ENCODE assay signal across 14 mouse cellular contexts in genomic region chr4:154952461-154953241, GRCm38 (mm10). TPM values are rescaled to one million over a fixed set of nuclear protein-coding genes. Genes with fewer than 3 reads are reported as not detected.
DNase-seq lines count a peak whose midpoint lies in the region; ATAC-seq lines count a peak whose summit lies in the region.
"Had no signal": no experiment of that assay in that cellular context is flagged by ENCODE, and none has a peak within 500 bp of the region (broad histone marks: within the 10 kb centered on the region; RNA-seq: fewer than 3 reads in every experiment).

No protein-coding gene starts in this region.

- no peak overlapping the region for H3K27ac ChIP-seq in kidney, embryonic 15.5 days
- H3K27ac ChIP-seq in forebrain, embryonic 13.5 days: peak overlapping the region; percentile 62
- no peak overlapping the region for H3K27ac ChIP-seq in limb, embryonic 13.5 days
- no peak overlapping the region for H3K27ac ChIP-seq in liver, embryonic 11.5 days (ENCODE audit: low read depth, low read length)
- H3K27ac ChIP-seq: heart, embryonic 15.5 days; liver, embryonic 13.5 days had no signal

- no peak for ATAC-seq in kidney, embryonic 15.5 days (replicated peaks; ENCODE audit: low FRiP score)
- peak; percentile 46 for ATAC-seq in forebrain, embryonic 13.5 days
- ATAC-seq in limb, embryonic 13.5 days (ENCODE audit: low FRiP score, low read depth): no peak
- ATAC-seq in liver, embryonic 11.5 days (replicated peaks; ENCODE audit: low FRiP score): no peak
- ATAC-seq: activated CD4-positive, CD25-positive, alpha-beta regulatory T cell, adult 4 months had no signal

- H3K4me2 ChIP-seq in kidney, embryonic 15.5 days: peak overlapping the region; percentile 37
- peak overlapping the region; percentile 38 for H3K4me2 ChIP-seq in forebrain, embryonic 13.5 days
- 0 out of 2 replicates have a peak overlapping the region, but pooled peaks have one; percentile 9 for H3K4me2 ChIP-seq in limb, embryonic 13.5 days (replicated peaks)
- H3K4me2 ChIP-seq in liver, embryonic 11.5 days: no peak overlapping the region
- H3K4me2 ChIP-seq: heart, embryonic 15.5 days; liver, embryonic 13.5 days had no signal

- peak overlapping the region; percentile 8; the same call in 1 of the 2 replicates for H3K4me3 ChIP-seq in kidney, embryonic 15.5 days (replicated peaks)
- no peak overlapping the region for H3K4me3 ChIP-seq in forebrain, embryonic 13.5 days
- H3K4me3 ChIP-seq in limb, embryonic 13.5 days: no peak overlapping the region
- no peak overlapping the region for H3K4me3 ChIP-seq in liver, embryonic 11.5 days (ENCODE audit: low read depth, low read length)
- H3K4me3 ChIP-seq: heart, embryonic 15.5 days; liver, embryonic 13.5 days had no signal

- H3K9me3 ChIP-seq in kidney, embryonic 15.5 days (replicated peaks): no peaks in the 10 kb centered on the region
- no peaks in the 10 kb centered on the region for H3K9me3 ChIP-seq in forebrain, embryonic 13.5 days (replicated peaks)
- H3K9me3 ChIP-seq in limb, embryonic 13.5 days: no peaks in the 10 kb centered on the region
- H3K9me3 ChIP-seq in liver, embryonic 11.5 days (ENCODE audit: control insufficient read depth, low read length): no peaks in the 10 kb centered on the region
- H3K9me3 ChIP-seq: heart, embryonic 15.5 days; liver, embryonic 13.5 days had no signal

- peaks cover 22% of the 10 kb centered on the region for H3K4me1 ChIP-seq in kidney, embryonic 15.5 days
- H3K4me1 ChIP-seq in forebrain, embryonic 13.5 days: peaks cover 66% of the 10 kb centered on the region
- peaks cover 17% of the 10 kb centered on the region for H3K4me1 ChIP-seq in limb, embryonic 13.5 days
- H3K4me1 ChIP-seq in liver, embryonic 11.5 days (replicated peaks; ENCODE audit: control insufficient read depth, insufficient read depth, low read length): no peaks in the 10 kb centered on the region; the same call in 1 of the 2 replicates
- H3K4me1 ChIP-seq: liver, embryonic 13.5 days had no signal

- H3K9ac ChIP-seq in kidney, embryonic 15.5 days: no peak overlapping the region
- H3K9ac ChIP-seq in forebrain, embryonic 13.5 days: no peak overlapping the region
- H3K9ac ChIP-seq in limb, embryonic 13.5 days: peak overlapping the region; percentile 31; the same call in 1 of the 2 replicates
- H3K9ac ChIP-seq in liver, embryonic 11.5 days (ENCODE audit: low read depth, low read length): no peak overlapping the region
- H3K9ac ChIP-seq: heart, embryonic 15.5 days; liver, embryonic 13.5 days had no signal

- DNase-seq in kidney, adult 18-20 months: no peak
- peak; percentile 88 for DNase-seq in retina, embryonic 14.5 days (ENCODE audit: low spot score)
- no peak for DNase-seq in layer of hippocampus, adult 8-10 months (ENCODE audit: low spot score in 2 of 2)
- DNase-seq in urinary bladder, postnatal 4 days (ENCODE audit: low spot score in 2 of 2): no peak
- no peak for DNase-seq in liver, embryonic 11.5 days (ENCODE audit: low spot score)
- DNase-seq: cerebellum, adult 11 months; kidney, postnatal 4 days; liver, embryonic 13.5 days had no signal

- H3K36me3 ChIP-seq in kidney, embryonic 15.5 days: no peaks in the 10 kb centered on the region
- H3K36me3 ChIP-seq in forebrain, embryonic 13.5 days (ENCODE audit: poor library complexity, severe bottlenecking): no peaks in the 10 kb centered on the region
- H3K36me3 ChIP-seq in limb, embryonic 13.5 days: no peaks in the 10 kb centered on the region
- H3K36me3 ChIP-seq in liver, embryonic 11.5 days (ENCODE audit: control insufficient read depth, insufficient read depth, low read length): no peaks in the 10 kb centered on the region
- H3K36me3 ChIP-seq: heart, embryonic 15.5 days; liver, embryonic 13.5 days had no signal

- WGBS in kidney, embryonic 15.5 days: under 1% methylated on average over 25 of the region's 26 CpGs
- WGBS in forebrain, embryonic 13.5 days: under 1% methylated on average over 26 of the region's 26 CpGs
- 2% methylated on average over 26 of the region's 26 CpGs for WGBS in limb, embryonic 13.5 days
- WGBS in liver, embryonic 11.5 days: 4% methylated on average over 26 of the region's 26 CpGs

- peaks cover 91% of the 10 kb centered on the region for H3K27me3 ChIP-seq in kidney, embryonic 15.5 days
- H3K27me3 ChIP-seq in forebrain, embryonic 13.5 days: peaks cover 21% of the 10 kb centered on the region
- peaks cover 91% of the 10 kb centered on the region for H3K27me3 ChIP-seq in limb, embryonic 13.5 days
- peaks cover 96% of the 10 kb centered on the region for H3K27me3 ChIP-seq in liver, embryonic 11.5 days (replicated peaks; ENCODE audit: control insufficient read depth, insufficient read depth, low read length)

RNA-seq across cellular contexts. Expression of gene Hes5, which starts 8.1 kb away (rescaled TPM):
- 19.6 and 20.7 TPM in 2 replicates for polyA plus RNA-seq in kidney, embryonic 15.5 days (2015; fragmentation: Nextera tagmentation; extraction: Ambion mirVana)
- polyA plus RNA-seq in forebrain, embryonic 13.5 days (2015; fragmentation: Nextera tagmentation; extraction: Ambion mirVana): 243 and 266 TPM in 2 replicates
- polyA plus RNA-seq in limb, embryonic 13.5 days (2015; fragmentation: Nextera tagmentation; extraction: Ambion mirVana): 0.94 and 2.3 TPM in 2 replicates
- total RNA-seq in layer of hippocampus, adult 8-10 months (2022): 10 to 100 TPM; 15.1 to 33.7 (median 22.6) TPM
- polyA plus RNA-seq in liver, embryonic 11.5 days (2014; fragmentation: Nextera tagmentation; extraction: Ambion mirVana): 0.63 TPM in 1 of 2 replicates, not detected in the other
- total RNA-seq: megakaryocyte-erythroid progenitor cell, adult 5-6 weeks had no signal

RNA-seq across cellular contexts. Expression of gene Pank4, which starts 11.3 kb away (rescaled TPM):
- polyA plus RNA-seq in kidney, embryonic 15.5 days (2015; fragmentation: Nextera tagmentation; extraction: Ambion mirVana): 45.2 and 46.3 TPM in 2 replicates
- polyA plus RNA-seq in forebrain, embryonic 13.5 days (2015; fragmentation: Nextera tagmentation; extraction: Ambion mirVana): 41.1 and 45.0 TPM in 2 replicates
- 46.0 and 48.2 TPM in 2 replicates for polyA plus RNA-seq in limb, embryonic 13.5 days (2015; fragmentation: Nextera tagmentation; extraction: Ambion mirVana)
- 10 to 100 TPM; 34.4 to 46.8 (median 42.3) TPM for total RNA-seq in layer of hippocampus, adult 8-10 months (2022)
- polyA plus RNA-seq in liver, embryonic 11.5 days (2014; fragmentation: Nextera tagmentation; extraction: Ambion mirVana): 44.2 and 47.2 TPM in 2 replicates

RNA-seq across cellular contexts. Expression of gene Tnfrsf14, which starts 24.3 kb away (rescaled TPM):
- polyA plus RNA-seq in kidney, embryonic 15.5 days (2015; fragmentation: Nextera tagmentation; extraction: Ambion mirVana): 1.7 TPM in 2 replicates
- 0.14 and 0.28 TPM in 2 replicates for polyA plus RNA-seq in forebrain, embryonic 13.5 days (2015; fragmentation: Nextera tagmentation; extraction: Ambion mirVana)
- polyA plus RNA-seq in limb, embryonic 13.5 days (2015; fragmentation: Nextera tagmentation; extraction: Ambion mirVana): 1.2 and 1.8 TPM in 2 replicates
- 1 to 10 TPM; 1.6 to 5.2 (median 3.8) TPM for total RNA-seq in layer of hippocampus, adult 8-10 months (2022)
- polyA plus RNA-seq in liver, embryonic 11.5 days (2014; fragmentation: Nextera tagmentation; extraction: Ambion mirVana): 23.1 and 24.4 TPM in 2 replicates

RNA-seq across cellular contexts. Expression of gene Fam213b, which starts 53.7 kb away (rescaled TPM):
- polyA plus RNA-seq in kidney, embryonic 15.5 days (2015; fragmentation: Nextera tagmentation; extraction: Ambion mirVana): 34.1 and 40.6 TPM in 2 replicates
- 29.5 and 34.1 TPM in 2 replicates for polyA plus RNA-seq in forebrain, embryonic 13.5 days (2015; fragmentation: Nextera tagmentation; extraction: Ambion mirVana)
- 44.3 and 45.1 TPM in 2 replicates for polyA plus RNA-seq in limb, embryonic 13.5 days (2015; fragmentation: Nextera tagmentation; extraction: Ambion mirVana)
- total RNA-seq in layer of hippocampus, adult 8-10 months (2022): 10 to 100 TPM; 49.5 to 59.8 (median 57.0) TPM
- polyA plus RNA-seq in liver, embryonic 11.5 days (2014; fragmentation: Nextera tagmentation; extraction: Ambion mirVana): 17.4 and 20.1 TPM in 2 replicates

Comparison
In these comparisons a context has a peak if more than half of its experiments do, and no peak if none do; other contexts are left out.
1. RNA of gene Hes5, which starts 8.1 kb away (polyA plus RNA-seq): 243 to 266 TPM in forebrain, embryonic 13.5 days; 19.6 to 20.7 TPM in kidney, embryonic 15.5 days, 0.94 to 2.3 TPM in limb, embryonic 13.5 days and 0.63 TPM in liver, embryonic 11.5 days; every median in the first group is over 10 times any median in the second.